Mouse (Mus musculus): Measurements from ENCODE around the gene Cir1.

- TF ChIP-seq POLR2A (IDR thresholded peaks at IDR 0.05; ENCODE audit: borderline replicate concordance, low read depth, low read length), result no peak
- TF ChIP-seq CTCF (IDR thresholded peaks at IDR 0.05; ENCODE audit: low read depth, low read length), result no peak
Observed at GRCm38 (mm10) chr2:73268836-73269395, 43.6 kb downstream of the Cir1 start.

Data from bone marrow macrophage, adult 2 months (primary cell).